Mouse (Mus musculus): ENCODE data around the gene Ssc5d. TPM values are rescaled to one million over a fixed set of nuclear protein-coding genes. Genes with fewer than 3 reads are reported as not detected.
"Not testable (repeated sequence)": the region's sequence is repeated elsewhere in the genome, so short reads cannot be mapped to it uniquely, and the experiment has no call there.

Gene Ssc5d
- total RNA-seq (2014; fragmentation: Nextera tagmentation) (not detected in 2 replicates), total RNA-seq (2017) (0.05 TPM in 1 of 2 replicates, not detected in the other)

GRCm38 (mm10) chr7:4925441-4926381 is at the start of gene Ssc5d:
Gene Ssc5d (plus strand): TSS chr7:4925785.
- ATAC-seq (replicated peaks; ENCODE audit: poor library complexity, severe bottlenecking) = no peak

GRCm38 (mm10) chr7:4876753-4877221 is 48.8 kb upstream of the Ssc5d start, which contains the start of gene Isoc2a:
Gene Isoc2a (plus strand): TSS chr7:4877153.
- ATAC-seq (replicated peaks; ENCODE audit: poor library complexity, severe bottlenecking) = peak; percentile 99

GRCm38 (mm10) chr7:4877226-4877625 is 48.4 kb upstream of the Ssc5d start:
- ATAC-seq (replicated peaks; ENCODE audit: poor library complexity, severe bottlenecking) = peak; percentile 47

- ATAC-seq (replicated peaks; ENCODE audit: poor library complexity, severe bottlenecking) = 0 out of 2 replicates have a peak, but pooled peaks have one; percentile 32
Measured at GRCm38 (mm10) chr7:4878186-4878585, 47.4 kb upstream of the Ssc5d start.

GRCm38 (mm10) chr7:4879036-4879435 is 46.5 kb upstream of the Ssc5d start:
- not testable (repeated sequence) for ATAC-seq (replicated peaks; ENCODE audit: poor library complexity, severe bottlenecking)

- no peak for ATAC-seq (replicated peaks; ENCODE audit: poor library complexity, severe bottlenecking)
Measured at GRCm38 (mm10) chr7:4886680-4887079, 38.9 kb upstream of the Ssc5d start.

GRCm38 (mm10) chr7:4895186-4895585 is 30.4 kb upstream of the Ssc5d start:
- no peak for ATAC-seq (replicated peaks; ENCODE audit: poor library complexity, severe bottlenecking)

- ATAC-seq (replicated peaks; ENCODE audit: poor library complexity, severe bottlenecking) = no peak
Measured at GRCm38 (mm10) chr7:4898851-4899648, 26.5 kb upstream of the Ssc5d start.

GRCm38 (mm10) chr7:4899649-4900522 is 25.7 kb upstream of the Ssc5d start:
- peak; percentile 28; the same call in 1 of the 2 replicates for ATAC-seq (replicated peaks; ENCODE audit: poor library complexity, severe bottlenecking)

GRCm38 (mm10) chr7:4900523-4900851 is 25.1 kb upstream of the Ssc5d start:
- ATAC-seq (replicated peaks; ENCODE audit: poor library complexity, severe bottlenecking) = no peak; the same call in 1 of the 2 replicates

GRCm38 (mm10) chr7:4901171-4901570 is 24.4 kb upstream of the Ssc5d start:
- ATAC-seq (replicated peaks; ENCODE audit: poor library complexity, severe bottlenecking) = peak; percentile 74

- ATAC-seq (replicated peaks; ENCODE audit: poor library complexity, severe bottlenecking) = no peak
Measured at GRCm38 (mm10) chr7:4902404-4902803, 23.2 kb upstream of the Ssc5d start.

- no peak for ATAC-seq (replicated peaks; ENCODE audit: poor library complexity, severe bottlenecking)
Measured at GRCm38 (mm10) chr7:4906466-4906950, 19.1 kb upstream of the Ssc5d start, which contains the start of gene Gm36210. Gene Gm36210 (minus strand): TSS chr7:4906516.

GRCm38 (mm10) chr7:4911561-4911960 is 14.0 kb upstream of the Ssc5d start:
- ATAC-seq (replicated peaks; ENCODE audit: poor library complexity, severe bottlenecking) = no peak

- ATAC-seq (replicated peaks; ENCODE audit: poor library complexity, severe bottlenecking) = no peak
Measured at GRCm38 (mm10) chr7:4912248-4912647, 13.3 kb upstream of the Ssc5d start.

GRCm38 (mm10) chr7:4915007-4915665 is 10.4 kb upstream of the Ssc5d start, which contains the start of gene Zfp628:
Gene Zfp628 (plus strand): TSS chr7:4915217.
- ATAC-seq (replicated peaks; ENCODE audit: poor library complexity, severe bottlenecking) = peak; percentile 81

- ATAC-seq (replicated peaks; ENCODE audit: poor library complexity, severe bottlenecking) = peak; percentile 26; the same call in 1 of the 2 replicates
Measured at GRCm38 (mm10) chr7:4915669-4916416, 9.7 kb upstream of the Ssc5d start.

- no peak for ATAC-seq (replicated peaks; ENCODE audit: poor library complexity, severe bottlenecking)
Measured at GRCm38 (mm10) chr7:4917494-4917893, 8.1 kb upstream of the Ssc5d start.

Data from granulocyte monocyte progenitor cell, adult 5-6 weeks (primary cell).